Mouse (Mus musculus): ENCODE data around the gene Hoxa10. TPM values are rescaled to one million over a fixed set of nuclear protein-coding genes. Genes with fewer than 3 reads are reported as not detected.

Gene Hoxa10
- polyA plus RNA-seq, 1 experiment from 2014 or later, result not detected

- H3K4me3 ChIP-seq (replicated peaks; ENCODE audit: low read depth, low read length), result no peak overlapping the region
- peaks cover 100% of the 10 kb centered on the region for H3K27me3 ChIP-seq (ENCODE audit: control insufficient read depth, insufficient read depth, low read length)
- no peaks in the 10 kb centered on the region for H3K9me3 ChIP-seq (ENCODE audit: control insufficient read depth, low read length)
- H3K9ac ChIP-seq (replicated peaks; ENCODE audit: low read length), result no peak overlapping the region
- no peaks in the 10 kb centered on the region for H3K36me3 ChIP-seq (ENCODE audit: control insufficient read depth, insufficient read depth, low read length)
- H3K4me2 ChIP-seq (ENCODE audit: low read length), result no peak overlapping the region
- no peaks in the 10 kb centered on the region for H3K4me1 ChIP-seq (ENCODE audit: control insufficient read depth, insufficient read depth, low read length)
- ATAC-seq (ENCODE audit: low FRiP score, low TSS enrichment) (no peak), DNase-seq (no peak)
- no peak overlapping the region for H3K27ac ChIP-seq (replicated peaks; ENCODE audit: low read depth, low read length)
- WGBS, result 13% methylated on average over 1 of the region's 1 CpGs
Observed at GRCm38 (mm10) chr6:52201269-52201668, 39.4 kb downstream of the Hoxa10 start.

- no peak overlapping the region for H3K4me2 ChIP-seq (ENCODE audit: low read length)
- no peak overlapping the region for H3K4me3 ChIP-seq (replicated peaks; ENCODE audit: low read depth, low read length)
- peaks cover 100% of the 10 kb centered on the region for H3K27me3 ChIP-seq (ENCODE audit: control insufficient read depth, insufficient read depth, low read length)
- DNase-seq, result no peak
- no peaks in the 10 kb centered on the region for H3K36me3 ChIP-seq (ENCODE audit: control insufficient read depth, insufficient read depth, low read length)
- WGBS, result 6% methylated on average over 10 of the region's 10 CpGs
- ATAC-seq (ENCODE audit: low FRiP score, low TSS enrichment), result no peak
- H3K9me3 ChIP-seq (ENCODE audit: control insufficient read depth, low read length), result no peaks in the 10 kb centered on the region
- H3K4me1 ChIP-seq (ENCODE audit: control insufficient read depth, insufficient read depth, low read length), result no peaks in the 10 kb centered on the region
- no peak overlapping the region for H3K9ac ChIP-seq (replicated peaks; ENCODE audit: low read length)
- no peak overlapping the region for H3K27ac ChIP-seq (replicated peaks; ENCODE audit: low read depth, low read length)
Observed at GRCm38 (mm10) chr6:52200751-52201250, 39.9 kb downstream of the Hoxa10 start.

GRCm38 (mm10) chr6:52200073-52200750, 40.4 kb downstream of the Hoxa10 start:
- H3K27ac ChIP-seq (replicated peaks; ENCODE audit: low read depth, low read length), result no peak overlapping the region

GRCm38 (mm10) chr6:52197271-52197670, 43.4 kb downstream of the Hoxa10 start:
- H3K36me3 ChIP-seq (ENCODE audit: control insufficient read depth, insufficient read depth, low read length), result no peaks in the 10 kb centered on the region
- WGBS, result 1% methylated on average over 10 of the region's 10 CpGs
- ATAC-seq (ENCODE audit: low FRiP score, low TSS enrichment) (no peak), DNase-seq (peak; percentile 78)
- H3K4me1 ChIP-seq (ENCODE audit: control insufficient read depth, insufficient read depth, low read length), result no peaks in the 10 kb centered on the region
- H3K4me3 ChIP-seq (replicated peaks; ENCODE audit: low read depth, low read length), result no peak overlapping the region
- H3K9ac ChIP-seq (replicated peaks; ENCODE audit: low read length), result no peak overlapping the region
- peaks cover 100% of the 10 kb centered on the region for H3K27me3 ChIP-seq (ENCODE audit: control insufficient read depth, insufficient read depth, low read length)
- H3K4me2 ChIP-seq (ENCODE audit: low read length), result no peak overlapping the region
- no peaks in the 10 kb centered on the region for H3K9me3 ChIP-seq (ENCODE audit: control insufficient read depth, low read length)
- no peak overlapping the region for H3K27ac ChIP-seq (replicated peaks; ENCODE audit: low read depth, low read length)

More at GRCm38 (mm10) chr6:52200073-52200750, 40.4 kb downstream of the Hoxa10 start:
- under 1% methylated on average over 30 of the region's 30 CpGs for WGBS
- Histone ChIP-seq H3K4me3 (replicated peaks; ENCODE audit: low read depth, low read length) (no peak overlapping the region), H3K4me1 (ENCODE audit: control insufficient read depth, insufficient read depth, low read length) (no peaks in the 10 kb centered on the region), H3K9me3 (ENCODE audit: control insufficient read depth, low read length) (no peaks in the 10 kb centered on the region), H3K36me3 (ENCODE audit: control insufficient read depth, insufficient read depth, low read length) (no peaks in the 10 kb centered on the region), H3K27me3 (ENCODE audit: control insufficient read depth, insufficient read depth, low read length) (peaks cover 100% of the 10 kb centered on the region), H3K9ac (replicated peaks; ENCODE audit: low read length) (no peak overlapping the region), H3K4me2 (ENCODE audit: low read length) (no peak overlapping the region)
- ATAC-seq (ENCODE audit: low FRiP score, low TSS enrichment), result no peak
- no peak for DNase-seq

- ATAC-seq (ENCODE audit: low FRiP score, low TSS enrichment) (no peak), DNase-seq (no peak)
- Histone ChIP-seq H3K4me1 (ENCODE audit: control insufficient read depth, insufficient read depth, low read length) (peaks cover 3% of the 10 kb centered on the region; the same call in 1 of the 2 replicates), H3K27ac (replicated peaks; ENCODE audit: low read depth, low read length) (no peak overlapping the region), H3K9me3 (ENCODE audit: control insufficient read depth, low read length) (no peaks in the 10 kb centered on the region), H3K9ac (replicated peaks; ENCODE audit: low read length) (no peak overlapping the region), H3K4me3 (replicated peaks; ENCODE audit: low read depth, low read length) (no peak overlapping the region), H3K27me3 (ENCODE audit: control insufficient read depth, insufficient read depth, low read length) (peaks cover 100% of the 10 kb centered on the region), H3K36me3 (ENCODE audit: control insufficient read depth, insufficient read depth, low read length) (no peaks in the 10 kb centered on the region), H3K4me2 (ENCODE audit: low read length) (no peak overlapping the region)
- 4% methylated on average over 9 of the region's 9 CpGs for WGBS
Observed at GRCm38 (mm10) chr6:52196811-52197210, 43.8 kb downstream of the Hoxa10 start.

- H3K9ac ChIP-seq (replicated peaks; ENCODE audit: low read length), result no peak overlapping the region
- H3K4me2 ChIP-seq (ENCODE audit: low read length), result no peak overlapping the region
- ATAC-seq (ENCODE audit: low FRiP score, low TSS enrichment) (no peak), DNase-seq (no peak)
- WGBS, result 4% methylated on average over 10 of the region's 10 CpGs
- H3K4me3 ChIP-seq (replicated peaks; ENCODE audit: low read depth, low read length), result no peak overlapping the region
- peaks cover 100% of the 10 kb centered on the region for H3K27me3 ChIP-seq (ENCODE audit: control insufficient read depth, insufficient read depth, low read length)
- H3K9me3 ChIP-seq (ENCODE audit: control insufficient read depth, low read length), result no peaks in the 10 kb centered on the region
- H3K27ac ChIP-seq (replicated peaks; ENCODE audit: low read depth, low read length), result no peak overlapping the region
- H3K36me3 ChIP-seq (ENCODE audit: control insufficient read depth, insufficient read depth, low read length), result no peaks in the 10 kb centered on the region
- H3K4me1 ChIP-seq (ENCODE audit: control insufficient read depth, insufficient read depth, low read length), result peaks cover 4% of the 10 kb centered on the region; the same call in 1 of the 2 replicates
Observed at GRCm38 (mm10) chr6:52194690-52195089, 46.0 kb downstream of the Hoxa10 start.

GRCm38 (mm10) chr6:52191860-52192550, 48.6 kb downstream of the Hoxa10 start:
- Histone ChIP-seq H3K27ac (replicated peaks; ENCODE audit: low read depth, low read length) (no peak overlapping the region), H3K9ac (replicated peaks; ENCODE audit: low read length) (no peak overlapping the region), H3K4me2 (ENCODE audit: low read length) (peak overlapping the region; percentile 53), H3K36me3 (ENCODE audit: control insufficient read depth, insufficient read depth, low read length) (no peaks in the 10 kb centered on the region), H3K4me3 (replicated peaks; ENCODE audit: low read depth, low read length) (peak overlapping the region; percentile 31), H3K9me3 (ENCODE audit: control insufficient read depth, low read length) (no peaks in the 10 kb centered on the region), H3K4me1 (ENCODE audit: control insufficient read depth, insufficient read depth, low read length) (peaks cover 4% of the 10 kb centered on the region; the same call in 1 of the 2 replicates), H3K27me3 (ENCODE audit: control insufficient read depth, insufficient read depth, low read length) (peaks cover 100% of the 10 kb centered on the region)
- DNase-seq (peak; percentile 74), ATAC-seq (ENCODE audit: low FRiP score, low TSS enrichment) (no peak; the same call in 1 of the 2 replicates)
- under 1% methylated on average over 49 of the region's 55 CpGs for WGBS

- no peak within 1 kb of the TSS for H3K27ac ChIP-seq (replicated peaks; ENCODE audit: low read depth, low read length)
Observed at GRCm38 (mm10) chr6:52190906-52191810, 49.5 kb downstream of the Hoxa10 start, which contains the start of gene Hoxa4. Hoxa4 (minus strand) TSS chr6:52191753.

More at GRCm38 (mm10) chr6:52190906-52191810, 49.5 kb downstream of the Hoxa10 start, which contains the start of gene Hoxa4:
- ATAC-seq (ENCODE audit: low FRiP score, low TSS enrichment), result no peak
- Histone ChIP-seq H3K9me3 (ENCODE audit: control insufficient read depth, low read length) (no peaks in the 10 kb centered on the region), H3K4me1 (ENCODE audit: control insufficient read depth, insufficient read depth, low read length) (peaks cover 4% of the 10 kb centered on the region; the same call in 1 of the 2 replicates), H3K4me3 (replicated peaks; ENCODE audit: low read depth, low read length) (peak within 1 kb of the TSS; percentile 31), H3K36me3 (ENCODE audit: control insufficient read depth, insufficient read depth, low read length) (no peaks in the 10 kb centered on the region), H3K27me3 (ENCODE audit: control insufficient read depth, insufficient read depth, low read length) (peaks cover 100% of the 10 kb centered on the region), H3K9ac (replicated peaks; ENCODE audit: low read length) (no peak within 1 kb of the TSS), H3K4me2 (ENCODE audit: low read length) (peak within 1 kb of the TSS; percentile 53)
- no peak for DNase-seq
- WGBS, result 2% methylated on average over 88 of the region's 102 CpGs
